Mouse (Mus musculus) erythroblast, embryonic 14.5 days (primary cell): ENCODE data around the gene Crebl2. TPM values are rescaled to one million over a fixed set of nuclear protein-coding genes. Genes with fewer than 3 reads are reported as not detected.

ENCODE experiments used
- H3K27me3 ChIP-seq: 2 replicates; pipeline ENCODE4 v1.6.1; 2012; ENCODE audit warnings: inconsistent platforms; ENCODE audit not compliant: control insufficient read depth
- H3K36me3 ChIP-seq: 2 replicates; pipeline ENCODE4 v1.6.1; 2012; ENCODE audit warnings: mild to moderate bottlenecking, inconsistent platforms; ENCODE audit not compliant: control insufficient read depth
- H3K4me1 ChIP-seq: 2 replicates; pipeline ENCODE4 v1.6.1; 2012; ENCODE audit warnings: inconsistent platforms; ENCODE audit not compliant: control insufficient read depth
- H3K4me3 ChIP-seq: replicated peaks from 2 replicates; pipeline ENCODE3; 2012; ENCODE audit warnings: moderate library complexity, mild to moderate bottlenecking, inconsistent platforms
- H3K9me3 ChIP-seq: 2 replicates; pipeline ENCODE4 v1.6.1; 2012; ENCODE audit warnings: low read length, inconsistent platforms, mixed read lengths; ENCODE audit not compliant: control insufficient read depth
- GATA1 ChIP-seq: IDR thresholded peaks from 2 replicates; pipeline ENCODE4 v1.6.1; 2012; ENCODE audit warnings: low read length, inconsistent platforms, mixed read lengths
- TAL1 ChIP-seq: IDR thresholded peaks from 3 replicates; pipeline ENCODE4 v1.6.1; 2012; ENCODE audit warnings: low read length, inconsistent platforms, mixed read lengths
- polyA plus RNA-seq: library from polyadenylated mRNA; stranded (reverse); fragments of >175 nt; gene quantifications from 2 replicates; pipeline ENCODE4 v1.2.3, GENCODE M21; 2012

Crebl2 gene
- polyA plus RNA-seq, 1 experiment = 0.24 TPM

GRCm38 (mm10) chr6:134846308-134846707 is 16.4 kb downstream of the Crebl2 start:
- TF ChIP-seq GATA1 = no peak
- TF ChIP-seq TAL1 = no peak

GRCm38 (mm10) chr6:134847550-134847949 is 17.6 kb downstream of the Crebl2 start:
- no peaks in the 10 kb centered on the region for H3K27me3 ChIP-seq
- TF ChIP-seq GATA1 (no peak), TAL1 (no peak)
- H3K4me1 ChIP-seq = peaks cover 6% of the 10 kb centered on the region
- H3K9me3 ChIP-seq = no peaks in the 10 kb centered on the region
- no peak overlapping the region for H3K4me3 ChIP-seq
- H3K36me3 ChIP-seq = peaks cover 3% of the 10 kb centered on the region

More at GRCm38 (mm10) chr6:134846308-134846707, 16.4 kb downstream of the Crebl2 start:
- H3K9me3 ChIP-seq = no peaks in the 10 kb centered on the region
- H3K36me3 ChIP-seq = peaks cover 3% of the 10 kb centered on the region
- H3K27me3 ChIP-seq = no peaks in the 10 kb centered on the region
- H3K4me3 ChIP-seq = no peak overlapping the region
- H3K4me1 ChIP-seq = peaks cover 6% of the 10 kb centered on the region

DNA sequence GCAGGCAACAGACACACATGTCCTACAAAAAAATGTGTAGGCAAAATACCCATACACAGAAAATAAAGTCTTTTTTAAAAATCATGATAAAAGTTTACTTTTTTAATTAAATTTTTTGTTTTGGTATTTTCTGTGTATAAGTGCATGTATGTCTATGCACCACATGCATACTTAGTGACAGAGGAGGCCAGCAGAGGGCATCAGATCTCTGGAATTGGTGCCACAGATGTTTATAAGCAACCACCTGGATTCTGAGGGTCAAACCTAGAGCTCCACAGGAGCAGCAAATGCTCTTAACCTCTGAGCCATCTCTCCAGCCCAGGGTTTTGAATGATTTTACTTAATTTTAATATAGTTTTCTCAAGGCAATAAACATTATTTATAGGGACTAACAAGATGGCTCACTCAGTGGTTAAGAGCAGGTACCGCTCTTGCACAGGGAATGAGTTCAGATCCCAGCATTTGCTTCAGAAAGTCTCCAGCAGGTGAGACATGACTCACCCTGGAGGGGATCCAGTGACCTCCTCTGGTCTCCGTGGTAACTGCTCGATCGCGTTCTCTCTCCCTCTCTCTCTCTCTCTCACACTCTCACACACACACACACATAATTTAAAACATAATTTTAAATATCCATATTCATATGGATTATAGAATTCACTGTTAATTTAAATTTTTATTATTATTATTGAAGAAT is 18.4 kb downstream of the Crebl2 start:
- no peaks in the 10 kb centered on the region for H3K27me3 ChIP-seq
- TF ChIP-seq GATA1 (no peak), TAL1 (no peak)
- H3K9me3 ChIP-seq = no peaks in the 10 kb centered on the region
- no peak overlapping the region for H3K4me3 ChIP-seq
- peaks cover 6% of the 10 kb centered on the region for H3K4me1 ChIP-seq
- peaks cover 3% of the 10 kb centered on the region for H3K36me3 ChIP-seq

- no peak overlapping the region for H3K4me3 ChIP-seq
- peaks cover 6% of the 10 kb centered on the region for H3K4me1 ChIP-seq
- peaks cover 3% of the 10 kb centered on the region for H3K36me3 ChIP-seq
- no peaks in the 10 kb centered on the region for H3K27me3 ChIP-seq
- no peak for TF ChIP-seq GATA1
- TF ChIP-seq TAL1 = no peak
- H3K9me3 ChIP-seq = no peaks in the 10 kb centered on the region
These were observed 19.5 kb downstream of the Crebl2 start for GRCm38 (mm10) chr6:134849461-134849860.

GRCm38 (mm10) chr6:134849985-134850384 is 20.0 kb downstream of the Crebl2 start:
- Histone ChIP-seq H3K36me3 (peaks cover 3% of the 10 kb centered on the region), H3K9me3 (no peaks in the 10 kb centered on the region), H3K27me3 (no peaks in the 10 kb centered on the region), H3K4me1 (peaks cover 6% of the 10 kb centered on the region), H3K4me3 (no peak overlapping the region)
- no peak for TF ChIP-seq TAL1
- TF ChIP-seq GATA1 = no peak

DNA sequence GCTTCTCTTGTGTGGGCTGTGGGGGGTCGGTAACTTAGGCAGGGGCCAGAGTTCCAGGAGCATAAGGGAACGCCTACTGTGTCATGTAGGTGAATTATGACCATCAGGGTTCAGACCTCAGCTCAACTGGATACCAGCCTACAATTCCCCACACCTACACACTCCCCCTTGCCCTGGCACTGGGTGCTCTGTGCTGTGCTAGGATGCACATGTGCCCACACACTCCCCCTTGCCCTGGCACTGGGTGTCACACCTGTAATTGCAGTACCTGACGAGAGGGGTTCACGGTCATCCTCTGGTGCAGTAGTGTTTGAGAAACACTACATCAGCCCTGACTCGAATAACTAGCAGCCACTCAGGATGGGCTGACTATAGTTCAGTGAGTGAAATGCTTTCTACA is 24.8 kb downstream of the Crebl2 start:
- Histone ChIP-seq H3K4me1 (peaks cover 2% of the 10 kb centered on the region), H3K9me3 (no peaks in the 10 kb centered on the region), H3K36me3 (peaks cover 8% of the 10 kb centered on the region), H3K27me3 (no peaks in the 10 kb centered on the region), H3K4me3 (no peak overlapping the region)
- no peak for TF ChIP-seq TAL1
- TF ChIP-seq GATA1 = no peak

DNA sequence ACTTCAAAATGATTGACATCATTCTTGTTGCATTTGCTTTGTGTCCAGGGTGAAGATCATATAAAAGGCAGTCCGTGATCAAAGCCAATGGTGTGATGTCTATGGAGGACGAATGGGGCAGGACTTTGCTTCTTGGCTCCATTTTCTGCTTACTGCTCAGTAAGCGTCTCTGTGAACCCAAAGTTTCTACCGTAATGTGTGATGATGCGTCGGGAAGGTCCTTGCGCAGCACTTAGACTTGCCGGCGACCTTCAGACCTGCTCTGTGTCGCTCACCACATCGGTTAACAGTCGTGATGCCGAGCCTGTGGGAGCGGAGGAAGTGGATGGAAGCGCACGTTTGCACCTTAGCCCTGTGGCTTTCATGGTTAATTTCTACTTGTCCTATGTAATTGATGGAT is 26.0 kb downstream of the Crebl2 start:
- Histone ChIP-seq H3K4me1 (no peaks in the 10 kb centered on the region; the same call in 1 of the 2 replicates), H3K36me3 (peaks cover 5% of the 10 kb centered on the region), H3K9me3 (no peaks in the 10 kb centered on the region), H3K4me3 (no peak overlapping the region), H3K27me3 (no peaks in the 10 kb centered on the region)
- TF ChIP-seq GATA1 (no peak), TAL1 (no peak)

GRCm38 (mm10) chr6:134859021-134859420 is 29.1 kb downstream of the Crebl2 start:
- no peaks in the 10 kb centered on the region; the same call in 1 of the 2 replicates for H3K4me1 ChIP-seq
- H3K9me3 ChIP-seq = no peaks in the 10 kb centered on the region
- no peak overlapping the region for H3K4me3 ChIP-seq
- no peak for TF ChIP-seq TAL1
- no peak for TF ChIP-seq GATA1
- no peaks in the 10 kb centered on the region for H3K27me3 ChIP-seq
- peaks cover 5% of the 10 kb centered on the region for H3K36me3 ChIP-seq

DNA sequence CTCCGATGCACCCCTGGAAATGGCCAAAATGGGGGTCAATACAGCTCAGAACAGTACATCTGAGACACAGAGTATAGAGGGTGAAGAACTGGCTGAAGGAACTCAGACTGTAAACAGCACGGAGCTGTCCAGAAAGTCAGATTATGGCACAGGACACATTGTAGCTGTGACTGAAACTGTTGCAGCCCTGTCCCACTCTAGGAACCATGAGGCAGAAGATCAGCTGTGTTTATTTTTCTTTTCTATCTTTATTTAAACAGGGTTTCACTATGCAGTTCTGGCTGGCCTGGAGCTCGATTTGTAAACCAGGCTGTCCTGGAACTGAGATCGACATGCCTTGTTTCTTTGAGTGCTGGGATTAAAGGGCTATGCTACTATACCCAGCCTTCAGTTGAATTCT is 30.3 kb downstream of the Crebl2 start:
- H3K27me3 ChIP-seq = no peaks in the 10 kb centered on the region
- H3K4me1 ChIP-seq = no peaks in the 10 kb centered on the region
- H3K4me3 ChIP-seq = no peak overlapping the region
- H3K9me3 ChIP-seq = no peaks in the 10 kb centered on the region
- no peak for TF ChIP-seq GATA1
- no peak for TF ChIP-seq TAL1
- H3K36me3 ChIP-seq = peaks cover 5% of the 10 kb centered on the region

DNA sequence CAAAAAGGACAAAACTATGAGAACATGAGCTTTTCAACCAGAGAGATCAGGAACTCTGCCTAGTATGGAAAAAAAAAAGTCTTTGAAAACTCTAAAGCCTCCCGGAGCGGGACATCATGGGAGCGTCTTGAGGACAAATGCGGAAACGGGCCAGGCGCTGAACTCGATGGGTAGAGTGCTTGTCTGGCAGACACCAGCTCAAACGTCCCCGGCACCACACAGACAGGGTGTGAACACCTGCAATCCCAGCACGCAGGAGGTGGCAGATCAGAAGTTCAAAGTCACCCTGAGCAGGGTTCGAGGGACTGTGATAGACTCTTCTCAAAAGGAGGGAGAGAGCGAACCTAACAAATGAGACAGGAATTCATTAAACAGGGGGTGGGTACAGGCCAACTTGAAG is 31.4 kb downstream of the Crebl2 start:
- H3K4me1 ChIP-seq = peaks cover 3% of the 10 kb centered on the region; the same call in 1 of the 2 replicates

More for the DNA sequence above, 31.4 kb downstream of the Crebl2 start:
- TF ChIP-seq GATA1 (no peak), TAL1 (no peak)
- H3K36me3 ChIP-seq = peaks cover 3% of the 10 kb centered on the region; the same call in 1 of the 2 replicates
- H3K9me3 ChIP-seq = no peaks in the 10 kb centered on the region
- no peaks in the 10 kb centered on the region for H3K27me3 ChIP-seq
- H3K4me3 ChIP-seq = no peak overlapping the region
